Mouse (Mus musculus): ENCODE measurements around the gene Bach2. TPM values are rescaled to one million over a fixed set of nuclear protein-coding genes. Genes with fewer than 3 reads are reported as not detected.

Bach2 gene
- total RNA-seq, 2 experiments from 2014 or later = 8.7 to 10.9 TPM

DNA sequence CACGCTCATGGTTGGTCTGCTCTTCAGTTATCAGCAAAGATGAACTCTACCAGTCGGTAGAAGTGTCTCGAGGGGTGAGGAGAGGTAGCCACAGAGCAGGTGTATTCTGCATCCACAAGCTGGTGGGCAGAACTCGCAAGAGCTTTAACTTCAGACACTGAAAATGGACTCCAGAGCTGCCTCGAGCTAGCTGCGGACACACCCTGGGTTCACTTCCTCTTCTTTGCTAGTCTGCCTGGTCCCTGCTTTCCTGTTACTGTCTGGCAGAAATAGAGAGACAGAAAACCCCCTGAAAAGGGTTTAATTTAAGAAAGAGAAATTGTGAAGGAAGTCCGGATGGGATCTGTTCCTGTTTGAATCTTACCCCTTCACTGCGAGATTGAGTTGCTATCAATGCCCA, 326.3 kb downstream of the Bach2 start:
- DNase-seq = no peak

DNA sequence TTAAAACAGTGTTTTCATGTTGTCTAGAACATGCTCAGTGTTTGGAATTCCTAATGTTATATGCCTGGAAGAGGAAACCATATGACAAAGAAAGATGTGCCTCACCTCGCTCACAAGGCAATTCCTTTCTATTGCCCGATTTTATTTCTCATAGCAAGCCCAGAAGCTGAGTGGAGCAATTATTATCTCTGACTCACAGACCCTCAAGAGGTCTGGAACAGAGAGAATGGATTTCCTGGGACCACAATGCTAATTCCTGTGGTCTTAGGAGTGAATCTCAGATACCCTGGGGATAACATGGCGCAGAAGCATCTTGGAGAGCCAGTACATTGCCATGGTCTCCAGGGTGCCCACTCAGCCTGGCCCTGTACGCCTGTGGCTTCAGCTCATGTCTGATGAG, 330.4 kb downstream of the Bach2 start:
- DNase-seq = no peak

DNA sequence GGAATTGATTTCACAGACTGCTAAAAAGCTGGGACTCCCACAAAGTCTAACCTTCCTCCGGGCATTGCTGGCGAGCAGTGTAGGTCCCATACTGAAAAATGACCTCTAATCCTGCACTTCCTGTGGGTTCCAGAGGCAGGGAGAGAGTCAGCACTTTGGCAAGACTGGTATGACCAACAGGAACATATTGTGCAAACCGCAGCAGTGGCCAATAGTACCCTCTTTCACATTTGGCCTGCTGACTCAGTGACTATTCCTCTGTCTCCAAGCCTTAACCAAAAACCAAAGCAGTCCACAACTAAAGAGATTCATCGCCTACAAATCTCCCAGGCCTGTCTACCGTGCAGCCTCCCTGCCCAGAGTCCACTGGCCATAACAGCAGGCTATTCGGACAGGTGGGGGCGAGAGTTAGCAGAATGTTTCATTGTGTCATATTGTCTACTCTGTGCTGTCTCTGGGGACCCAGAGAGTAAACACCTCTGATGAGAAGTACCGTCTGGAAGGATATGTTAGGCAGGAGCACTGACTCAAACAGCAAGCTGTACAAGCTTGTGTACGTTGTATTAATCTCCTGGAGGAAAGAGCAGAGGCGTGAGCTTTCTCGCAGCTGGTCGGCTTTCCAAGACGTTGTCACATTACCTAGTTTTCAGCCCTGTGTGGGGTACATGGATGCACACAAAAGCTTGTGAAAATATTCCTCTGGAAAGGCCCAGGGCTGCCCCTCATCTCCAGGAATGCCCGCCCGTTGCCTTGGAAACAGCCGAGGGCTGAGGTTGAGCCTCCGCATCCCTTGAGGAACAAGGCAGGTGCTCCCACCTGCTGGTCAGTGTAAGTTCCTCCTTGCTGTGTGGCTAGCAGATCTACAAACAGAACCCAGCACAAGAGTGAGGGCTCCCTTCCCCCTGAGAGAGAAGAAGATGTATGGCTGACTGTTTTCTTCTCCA, 331.7 kb downstream of the Bach2 start:
- no peak for DNase-seq

DNA sequence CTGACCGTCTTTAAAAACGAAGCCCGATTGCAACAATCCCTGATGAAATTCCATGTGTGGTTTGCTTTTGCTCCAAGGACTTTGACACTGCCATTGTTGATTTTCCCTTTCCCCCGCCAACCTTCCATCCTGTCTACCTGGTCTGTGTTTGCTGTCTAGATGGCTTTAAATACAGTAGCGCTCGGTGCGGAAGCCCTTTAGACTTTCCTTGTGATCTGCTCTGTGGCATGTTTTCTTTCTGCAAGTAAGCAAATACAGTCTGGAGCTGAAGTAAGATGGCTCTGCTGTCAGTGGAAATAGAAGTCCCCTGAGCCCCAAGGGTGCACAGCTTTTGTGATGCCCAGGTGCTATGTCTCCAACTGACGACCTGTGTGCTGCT, 332.3 kb downstream of the Bach2 start:
- DNase-seq = no peak

DNA sequence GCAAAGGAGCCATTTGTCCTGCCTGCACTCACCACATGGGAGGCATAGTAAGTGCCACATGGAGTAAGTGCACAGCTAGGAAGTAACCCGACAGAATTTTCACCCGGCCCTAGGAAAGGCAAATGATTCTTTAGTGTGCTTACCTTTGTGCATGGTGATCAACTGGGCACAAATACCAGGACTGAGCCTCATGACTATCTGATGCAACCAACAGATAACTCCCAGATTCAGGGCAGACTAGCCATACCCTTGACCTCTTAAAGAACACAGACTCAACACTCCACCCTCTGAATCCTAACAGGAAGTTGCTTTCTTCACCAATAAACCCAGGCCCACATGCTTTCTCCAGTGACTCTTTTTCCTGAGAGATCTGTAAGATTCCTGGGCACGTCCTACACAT, 332.8 kb downstream of the Bach2 start:
- DNase-seq = no peak

DNA sequence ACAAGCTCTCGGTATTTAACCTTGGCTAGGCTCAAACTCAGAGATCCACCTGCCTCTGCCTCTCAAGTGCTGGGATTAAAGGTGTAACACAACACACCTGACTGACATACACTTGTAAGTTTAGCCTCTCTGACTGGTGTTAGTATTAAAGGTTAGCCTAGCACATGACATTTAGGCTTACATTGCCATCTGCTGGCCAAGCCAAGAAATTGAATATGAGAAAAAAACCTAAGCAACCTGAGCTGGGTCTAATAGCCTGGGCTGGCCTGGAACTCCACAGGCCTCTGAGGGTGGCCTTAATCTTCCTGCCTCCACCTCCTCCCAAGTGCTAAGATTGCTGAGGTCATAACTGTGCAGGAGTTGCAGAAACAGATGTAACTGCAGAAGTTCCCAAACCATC, 333.5 kb downstream of the Bach2 start:
- DNase-seq = peak; percentile 25

DNA sequence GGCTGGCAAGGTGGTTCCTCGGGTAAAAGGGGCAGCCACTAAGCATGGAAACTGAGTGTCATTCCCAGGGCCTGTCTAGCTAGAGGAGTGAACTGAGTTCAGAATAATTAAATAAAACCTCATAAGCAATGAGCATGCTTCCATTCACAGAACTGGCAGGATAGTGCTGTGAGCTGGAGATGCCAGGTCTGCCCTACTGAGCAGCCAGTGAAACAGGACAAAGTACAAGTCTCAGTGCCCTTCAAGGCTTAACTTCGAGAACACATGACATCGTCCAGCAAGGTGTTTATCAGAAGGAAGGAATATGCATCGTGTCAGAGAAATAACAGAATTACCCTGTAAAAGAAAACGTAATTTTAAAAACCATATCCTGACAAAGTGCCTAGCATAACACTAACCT, 335.0 kb downstream of the Bach2 start:
- DNase-seq = no peak

DNA sequence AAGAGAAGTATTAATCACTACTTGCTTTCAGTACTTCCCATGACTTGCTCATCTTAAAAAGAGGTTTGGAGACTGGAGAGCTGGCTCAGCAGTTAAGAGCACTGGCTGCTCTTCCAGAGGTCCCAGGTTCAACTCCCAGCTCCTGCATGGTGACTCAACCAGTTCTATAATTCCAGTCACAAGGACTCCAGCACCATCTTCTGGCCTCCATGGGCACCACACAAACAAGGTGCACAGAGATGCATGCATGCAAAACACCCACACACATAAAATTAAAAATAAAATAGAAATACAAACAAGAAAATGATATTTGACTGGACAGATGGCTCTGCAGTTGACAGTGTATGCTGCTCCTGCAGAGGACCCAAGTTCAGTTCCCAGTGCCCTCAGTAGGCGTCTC, 336.0 kb downstream of the Bach2 start:
- DNase-seq = no peak

DNA sequence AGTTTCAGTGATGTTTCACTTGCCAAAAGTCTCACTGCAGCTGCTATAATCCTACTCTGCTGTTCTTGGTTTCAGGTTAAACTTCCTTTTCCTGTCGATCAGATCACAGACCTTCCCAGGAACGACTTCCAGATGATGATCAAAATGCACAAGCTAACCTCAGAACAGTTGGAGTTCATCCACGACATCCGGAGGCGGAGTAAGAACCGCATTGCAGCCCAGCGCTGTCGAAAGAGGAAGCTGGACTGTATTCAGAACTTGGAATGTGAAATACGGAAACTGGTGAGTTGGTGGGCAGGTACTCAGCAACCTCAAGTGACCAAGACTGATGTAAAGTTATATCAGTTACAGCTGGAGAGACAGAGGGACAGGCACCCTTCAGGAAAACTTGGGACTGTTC, 336.6 kb downstream of the Bach2 start:
- no peak for DNase-seq

DNA sequence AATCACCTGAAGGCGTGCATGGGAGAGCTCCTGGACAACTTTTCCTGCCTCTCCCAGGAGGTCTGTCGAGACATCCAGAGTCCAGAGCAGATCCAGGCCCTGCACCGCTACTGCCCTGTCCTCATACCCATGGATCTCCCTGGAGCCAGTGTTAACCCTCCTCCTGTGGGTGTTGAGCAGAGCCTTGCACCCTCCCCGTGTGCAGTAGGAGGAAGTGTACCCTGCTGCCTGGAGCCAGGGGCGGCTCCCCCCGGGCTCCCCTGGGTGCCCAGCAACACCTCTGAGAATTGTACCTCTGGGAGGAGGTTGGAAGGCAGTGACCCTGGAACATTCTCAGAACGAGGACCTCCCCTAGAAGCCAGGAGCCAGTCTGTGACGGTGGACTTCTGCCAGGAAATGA, 341.2 kb downstream of the Bach2 start:
- no peak for DNase-seq

DNA sequence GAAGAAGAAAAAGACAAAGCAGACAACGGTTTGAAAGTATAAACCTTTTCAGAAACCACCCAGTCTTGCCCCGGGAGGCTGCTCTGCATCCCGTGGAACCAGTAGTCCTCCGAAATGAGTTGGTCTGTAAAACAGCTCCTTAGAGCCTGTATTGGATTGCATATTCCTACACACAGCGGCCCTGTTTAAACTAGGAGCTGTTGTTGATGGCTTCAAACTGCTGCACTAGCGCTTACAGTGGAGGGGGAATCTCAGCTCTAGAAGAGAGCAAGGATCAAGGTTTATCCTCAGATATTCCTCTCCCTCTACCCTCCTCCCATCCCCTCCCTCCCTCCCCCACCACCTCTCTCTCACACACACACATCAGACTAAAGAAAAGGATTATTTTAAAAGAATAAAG, 345.6 kb downstream of the Bach2 start:
- no peak for DNase-seq

DNA sequence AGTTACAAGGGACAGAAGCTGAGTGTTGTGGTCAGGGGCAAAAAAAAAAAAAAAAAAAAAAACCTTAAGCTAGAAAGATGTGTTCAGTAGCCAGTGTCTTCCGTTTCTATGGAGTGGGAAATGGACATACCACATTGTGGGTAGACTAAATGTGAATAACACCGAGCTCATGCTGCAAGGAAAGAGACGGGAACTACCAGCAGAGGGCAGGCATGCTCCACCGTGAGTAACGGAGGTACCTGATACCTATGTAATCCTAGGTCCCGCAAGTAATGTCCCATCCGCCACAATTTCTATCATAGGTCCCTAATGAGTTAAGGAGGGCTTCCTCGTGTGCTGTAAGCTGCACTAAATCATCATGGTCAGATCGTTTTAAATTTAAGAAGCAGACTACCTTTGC, 348.0 kb downstream of the Bach2 start:
- peak; percentile 50 for DNase-seq

DNA sequence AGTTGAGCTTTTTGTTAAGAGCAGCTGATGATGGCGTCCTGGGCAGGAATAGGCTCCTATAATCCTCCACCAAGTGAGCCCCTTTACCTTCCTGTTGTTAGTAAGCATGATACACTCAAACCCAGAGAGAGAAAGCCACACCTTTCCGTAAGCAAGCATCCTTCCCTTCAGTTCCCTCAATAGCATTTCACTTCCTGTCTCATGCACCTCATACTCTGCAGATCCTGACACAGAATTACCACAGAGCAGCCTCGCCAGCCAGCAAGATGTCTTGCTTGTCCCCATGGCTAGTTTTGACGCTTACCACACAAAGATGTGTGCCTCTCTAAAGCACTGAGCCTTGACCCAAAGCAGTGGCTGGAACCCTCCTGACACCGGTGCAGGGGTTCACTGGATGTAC, 348.9 kb downstream of the Bach2 start:
- no peak for DNase-seq

DNA sequence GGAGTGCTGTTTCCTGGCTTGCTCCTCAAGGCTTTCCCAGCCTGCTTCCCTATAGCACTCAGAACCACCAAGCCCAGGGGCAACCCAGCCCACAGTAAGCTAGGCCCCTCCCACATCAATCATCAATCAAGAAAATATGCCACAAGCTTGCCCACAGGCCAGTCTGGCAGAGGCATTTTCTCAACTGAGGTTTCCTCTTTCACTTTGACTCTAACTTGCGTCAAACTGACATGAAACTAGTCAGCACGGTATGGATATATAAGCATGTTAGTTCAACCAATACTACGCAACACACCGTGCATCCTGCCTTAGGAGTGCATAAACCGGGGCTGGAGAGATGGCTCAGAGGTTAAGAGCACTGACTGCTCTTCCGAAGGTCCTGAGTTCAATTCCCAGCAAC, 349.6 kb downstream of the Bach2 start:
- no peak for DNase-seq

DNA sequence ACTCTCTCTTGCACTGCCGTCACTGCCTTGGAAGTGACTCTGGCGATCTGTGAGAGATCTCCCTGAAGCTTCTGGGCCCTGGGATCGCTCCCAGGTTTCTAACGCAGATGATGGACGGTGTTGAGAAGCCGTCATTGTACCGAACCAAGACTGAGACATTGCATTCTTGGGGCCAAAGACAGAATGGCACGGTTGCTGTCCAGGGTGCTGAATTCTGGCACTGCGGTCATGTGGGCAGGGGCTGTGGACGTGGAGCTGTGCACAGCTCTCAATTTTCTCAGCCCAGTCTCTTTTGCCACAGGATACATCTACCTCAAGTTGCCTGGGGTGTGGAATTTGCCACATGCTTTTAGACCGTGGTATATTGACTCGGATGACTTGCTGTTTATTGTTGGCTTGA, 362.5 kb downstream of the Bach2 start:
- peak; percentile 72 for DNase-seq

DNA sequence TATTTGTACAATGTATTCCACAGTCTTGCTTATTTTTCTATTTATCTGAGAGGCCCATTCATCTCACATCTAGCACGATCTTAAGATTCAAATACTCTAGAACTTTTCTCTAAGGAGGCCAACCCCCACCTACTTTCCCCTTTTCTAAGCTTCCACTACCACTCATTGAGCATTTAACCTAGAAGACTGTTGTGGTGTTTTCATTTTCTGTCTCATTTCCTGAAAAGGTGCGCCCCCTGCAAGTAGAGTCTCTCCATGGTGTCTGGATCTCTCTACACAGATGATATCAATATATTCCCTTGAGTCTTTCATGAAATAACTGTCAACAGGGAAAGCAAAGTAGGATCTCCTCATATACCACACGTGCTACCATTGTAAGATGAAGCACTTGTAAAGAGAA, 364.1 kb downstream of the Bach2 start, which contains the start of gene Gja10:
Gene Gja10, minus strand, starts transcription at position 101 of the 400 bp plus-strand sequence.
- no peak for DNase-seq

DNA sequence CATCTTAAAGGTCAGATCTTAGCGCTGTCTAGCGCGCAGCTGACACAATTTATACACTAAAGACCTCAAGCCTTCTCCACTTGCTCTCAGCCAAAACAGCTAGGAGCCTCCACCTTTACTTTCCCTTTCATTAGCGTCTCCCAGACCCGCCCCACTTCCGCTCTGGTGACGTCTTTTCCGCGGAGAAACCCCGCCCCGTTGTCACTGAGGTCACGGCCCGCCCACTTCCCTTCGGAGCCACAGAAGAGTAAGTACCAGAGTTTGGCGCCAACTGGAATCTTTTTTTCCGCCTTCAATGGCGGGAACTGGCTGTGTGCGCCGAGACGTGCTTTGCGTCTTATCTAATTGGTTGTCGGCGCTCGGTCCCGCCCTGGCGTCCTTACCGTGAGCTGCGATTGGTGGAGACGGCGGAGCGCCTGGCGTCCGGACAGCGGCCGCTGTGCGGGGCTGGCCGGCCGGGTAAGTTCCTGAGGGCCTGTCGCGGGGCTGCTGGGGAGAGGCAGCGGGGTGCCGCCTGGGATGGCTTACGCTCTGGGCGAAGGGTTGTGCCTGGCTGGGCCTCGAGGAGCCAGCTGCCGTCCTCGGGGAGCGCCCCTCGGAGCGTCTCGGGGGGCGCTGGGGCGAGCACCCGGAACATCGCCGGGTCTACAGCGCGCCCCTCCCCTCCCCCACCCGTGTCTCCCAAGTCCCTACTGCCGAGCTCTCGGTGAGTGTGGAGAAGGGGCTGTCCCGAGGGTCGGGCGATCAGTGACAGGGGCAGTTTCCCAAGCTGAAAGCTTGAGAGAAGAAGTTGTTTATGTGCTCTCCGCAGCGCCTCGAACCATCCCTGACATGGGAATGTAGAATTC, 376.7 kb downstream of the Bach2 start, which contains the start of gene Casp8ap2:
Gene Casp8ap2, plus strand, starts transcription at position 418 of the 848 bp plus-strand sequence.
- DNase-seq = peak; percentile 97

DNA sequence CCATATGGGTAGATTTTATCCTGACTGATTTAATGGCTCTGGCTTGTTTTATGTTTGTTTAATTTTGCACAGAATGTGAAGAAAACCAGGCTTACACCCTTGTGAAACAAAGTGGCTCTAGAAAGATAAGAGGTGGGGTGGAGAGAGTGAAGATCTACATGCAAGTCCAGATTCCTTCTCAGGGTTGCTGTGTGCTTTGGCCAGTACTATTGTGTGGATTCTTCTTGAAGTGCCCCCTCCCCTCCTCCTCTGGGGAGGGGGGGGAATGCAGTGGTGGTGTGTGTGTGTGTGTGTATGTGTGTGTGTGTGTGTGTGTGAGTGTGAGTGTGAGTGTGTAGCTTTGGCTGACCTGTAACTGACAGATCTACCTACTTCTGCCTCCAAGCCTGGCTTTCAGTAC, 383.0 kb downstream of the Bach2 start:
- no peak for DNase-seq
